Mouse (Mus musculus) v-Abl transformed pro-B cells (cell line): ENCODE data around the gene Tmem186.

ENCODE experiments used
- in situ Hi-C, 2 experiments: fragments of 400-800 bp; cut with MboI; formaldehyde crosslinking; loops; one replicate each; pipeline ENCODE4 v1.15.1; 2025; ENCODE audit not compliant: unreplicated experiment in 2 of 2

The Tmem186 gene

GRCm38 (mm10) chr16:8620315-8621115 is 17.0 kb downstream of the Tmem186 start:
- in situ Hi-C loops = no loop called here

GRCm38 (mm10) chr16:8619659-8620314 is 17.7 kb downstream of the Tmem186 start:
- in situ Hi-C loops = no loop called here

GRCm38 (mm10) chr16:8613447-8613846 is 24.1 kb downstream of the Tmem186 start:
- in situ Hi-C loops = no loop called here

GRCm38 (mm10) chr16:8613039-8613438 is 24.5 kb downstream of the Tmem186 start:
- in situ Hi-C loops = no loop called here

GRCm38 (mm10) chr16:8612214-8613005 is 25.1 kb downstream of the Tmem186 start:
- in situ Hi-C loops = no loop called here

- in situ Hi-C loops = no loop called here
Observed at GRCm38 (mm10) chr16:8610397-8610796, 27.1 kb downstream of the Tmem186 start.

- in situ Hi-C loops = no loop called here
Observed at GRCm38 (mm10) chr16:8603789-8604188, 33.7 kb downstream of the Tmem186 start.

GRCm38 (mm10) chr16:8597516-8597915 is 40.0 kb downstream of the Tmem186 start:
- in situ Hi-C loops = no loop called here

GRCm38 (mm10) chr16:8596336-8596735 is 41.2 kb downstream of the Tmem186 start:
- in situ Hi-C loops = no loop called here

GRCm38 (mm10) chr16:8595411-8595810 is 42.1 kb downstream of the Tmem186 start:
- in situ Hi-C loops = no loop called here

GRCm38 (mm10) chr16:8585056-8585455 is 52.5 kb downstream of the Tmem186 start:
- in situ Hi-C loops = no loop called here

GRCm38 (mm10) chr16:8584248-8584647 is 53.3 kb downstream of the Tmem186 start:
- in situ Hi-C loops = no loop called here
